Mouse (Mus musculus) liver, postnatal 0 days (tissue): ENCODE data around the gene Psmb8.

Experiments used
- CTCF ChIP-seq: sonication (generic); IDR thresholded peaks from 2 replicates; pipeline ENCODE4 v1.5.1; 2016; ENCODE audit warnings: antibody characterized with exemption, low read depth
- EP300 ChIP-seq: IDR thresholded peaks from 2 replicates; pipeline ENCODE4 v1.6.1; 2016; ENCODE audit warnings: antibody characterized with exemption, low read depth, mild to moderate bottlenecking

DNA sequence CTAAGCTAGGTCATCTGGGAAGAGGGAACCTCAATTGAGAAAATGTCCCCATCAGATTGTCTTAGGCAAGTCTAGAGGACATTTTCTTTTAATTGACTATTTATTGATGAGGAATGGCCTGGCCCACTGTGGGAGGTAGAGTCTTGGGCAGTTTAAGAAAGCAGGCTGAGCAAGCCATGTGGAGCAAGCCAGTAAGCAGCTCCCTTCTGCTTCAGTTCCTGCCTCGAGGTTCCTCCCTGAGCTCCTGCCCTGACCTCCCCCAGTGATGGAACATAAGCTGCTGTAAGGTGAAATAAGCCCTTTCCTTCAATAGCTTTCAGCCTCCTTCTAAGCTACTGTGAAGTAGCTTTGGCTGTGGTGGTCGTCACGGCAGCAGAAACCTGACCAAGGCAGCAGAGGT is 40.2 kb downstream of the Psmb8 start:
- TF ChIP-seq CTCF: no peak
- TF ChIP-seq EP300: no peak
